Mouse (Mus musculus) limb, embryonic 13.5 days (tissue): Measurements from ENCODE around the gene 9930021J03Rik. TPM values are rescaled to one million over a fixed set of nuclear protein-coding genes. Genes with fewer than 3 reads are reported as not detected.

ENCODE experiments used
- ATAC-seq: fragments of 200-750 bp; cut with Nextera tagmentation; 2 replicates; pipeline ENCODE4 v1.8.0; 2017; ENCODE audit warnings: low read depth, moderate number of reproducible peaks, moderate TSS enrichment; ENCODE audit not compliant: low FRiP score
- H3K27ac ChIP-seq: fragments of 300-500 bp; sonication (generic); 2 replicates; pipeline ENCODE4 v1.5.1; 2015; ENCODE audit warnings: inconsistent platforms, mild to moderate bottlenecking, moderate library complexity
- H3K27me3 ChIP-seq: fragments of 300-500 bp; sonication (generic); 2 replicates; pipeline ENCODE4 v1.6.1; 2015; ENCODE audit warnings: mild to moderate bottlenecking, inconsistent platforms
- H3K36me3 ChIP-seq: fragments of 300-500 bp; sonication (generic); 2 replicates; pipeline ENCODE4 v1.6.1; 2015; ENCODE audit warnings: inconsistent platforms, mild to moderate bottlenecking, moderate library complexity
- H3K4me1 ChIP-seq: fragments of 300-500 bp; sonication (generic); 2 replicates; pipeline ENCODE4 v1.6.1; 2015; ENCODE audit warnings: inconsistent platforms
- H3K4me2 ChIP-seq: fragments of 300-500 bp; sonication (generic); replicated peaks from 2 replicates; pipeline ENCODE4 v1.6.1; 2015; ENCODE audit warnings: inconsistent platforms, mild to moderate bottlenecking, moderate library complexity
- H3K4me3 ChIP-seq: fragments of 300-500 bp; sonication (generic); 2 replicates; pipeline ENCODE4 v1.5.1; 2015; ENCODE audit warnings: moderate library complexity, mild to moderate bottlenecking, inconsistent platforms
- H3K9ac ChIP-seq: fragments of 300-500 bp; sonication (generic); 2 replicates; pipeline ENCODE4 v1.6.1; 2015; ENCODE audit warnings: mild to moderate bottlenecking, inconsistent platforms
- H3K9me3 ChIP-seq: fragments of 300-500 bp; sonication (generic); 2 replicates; pipeline ENCODE4 v1.6.1; 2016; ENCODE audit warnings: inconsistent platforms
- WGBS: fragments of 180-500 bp; shearing (Covaris S2); methylation state at CpG from one replicate; pipeline ENCODE4 v1.1.7; 2015; 5-methylcytosine and 5-hydroxymethylcytosine counted together
- polyA plus RNA-seq: library from polyadenylated mRNA; unstranded; fragments of >200 nt; fragmentation: Nextera tagmentation; extraction: Ambion mirVana; gene quantifications from 2 replicates; pipeline ENCODE4 v1.2.1, GENCODE M21; 2015

Gene 9930021J03Rik
- polyA plus RNA-seq, 1 experiment from 2014 or later = 5.7 TPM

DNA sequence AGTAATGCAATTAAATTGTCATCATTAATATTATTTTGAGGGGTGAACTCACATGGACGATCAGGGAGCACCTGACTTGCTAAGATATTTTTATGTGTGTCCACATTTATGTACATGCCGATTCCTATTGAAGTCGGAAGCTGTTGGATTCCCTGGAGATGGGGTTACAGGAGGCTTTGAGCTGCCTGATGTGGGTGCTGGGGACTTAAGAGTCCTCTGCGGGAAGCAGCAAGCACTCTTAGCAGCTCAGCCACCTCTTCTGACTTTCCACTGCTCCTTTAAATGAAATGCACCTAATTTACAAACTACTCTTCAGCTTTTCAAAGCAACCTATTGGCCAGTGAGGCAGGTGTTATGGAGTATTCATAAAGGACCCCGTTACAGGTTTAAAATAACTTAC is 97.3 kb downstream of the 9930021J03Rik start:
- no peak overlapping the region for H3K4me3 ChIP-seq
- H3K9ac ChIP-seq = no peak overlapping the region
- H3K36me3 ChIP-seq = no peaks in the 10 kb centered on the region
- H3K27ac ChIP-seq = no peak overlapping the region
- no peak for ATAC-seq
- H3K4me1 ChIP-seq = no peaks in the 10 kb centered on the region
- H3K9me3 ChIP-seq = no peaks in the 10 kb centered on the region
- H3K27me3 ChIP-seq = no peaks in the 10 kb centered on the region
- peak overlapping the region; percentile 44 for H3K4me2 ChIP-seq
- WGBS = 60% methylated on average over 5 of the region's 5 CpGs

DNA sequence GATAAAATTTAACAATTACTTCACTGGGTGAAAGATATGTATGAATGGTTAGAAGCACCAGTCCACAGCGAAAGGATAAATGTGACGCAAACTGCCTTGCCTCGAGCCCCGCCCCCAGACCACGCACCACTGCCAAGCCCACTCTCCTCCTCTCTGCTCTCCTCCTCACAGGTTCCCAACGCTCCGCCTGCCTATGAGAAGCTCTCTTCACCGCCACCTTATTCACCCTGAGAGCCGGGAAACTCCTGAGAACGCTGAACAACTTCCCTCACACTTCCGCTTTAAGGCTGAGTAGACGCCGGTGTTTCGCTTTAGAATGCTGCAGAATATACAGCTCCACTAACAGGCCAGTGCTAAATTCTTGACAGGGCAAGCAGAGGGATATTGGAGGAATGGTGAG is 97.8 kb downstream of the 9930021J03Rik start:
- H3K9ac ChIP-seq = no peak overlapping the region
- no peak overlapping the region for H3K27ac ChIP-seq
- no peaks in the 10 kb centered on the region for H3K9me3 ChIP-seq
- no peaks in the 10 kb centered on the region for H3K36me3 ChIP-seq
- WGBS = 54% methylated on average over 14 of the region's 14 CpGs
- ATAC-seq = no peak
- peak overlapping the region; percentile 44 for H3K4me2 ChIP-seq
- no peak overlapping the region; the same call in 1 of the 2 replicates for H3K4me3 ChIP-seq
- H3K27me3 ChIP-seq = no peaks in the 10 kb centered on the region
- H3K4me1 ChIP-seq = no peaks in the 10 kb centered on the region

DNA sequence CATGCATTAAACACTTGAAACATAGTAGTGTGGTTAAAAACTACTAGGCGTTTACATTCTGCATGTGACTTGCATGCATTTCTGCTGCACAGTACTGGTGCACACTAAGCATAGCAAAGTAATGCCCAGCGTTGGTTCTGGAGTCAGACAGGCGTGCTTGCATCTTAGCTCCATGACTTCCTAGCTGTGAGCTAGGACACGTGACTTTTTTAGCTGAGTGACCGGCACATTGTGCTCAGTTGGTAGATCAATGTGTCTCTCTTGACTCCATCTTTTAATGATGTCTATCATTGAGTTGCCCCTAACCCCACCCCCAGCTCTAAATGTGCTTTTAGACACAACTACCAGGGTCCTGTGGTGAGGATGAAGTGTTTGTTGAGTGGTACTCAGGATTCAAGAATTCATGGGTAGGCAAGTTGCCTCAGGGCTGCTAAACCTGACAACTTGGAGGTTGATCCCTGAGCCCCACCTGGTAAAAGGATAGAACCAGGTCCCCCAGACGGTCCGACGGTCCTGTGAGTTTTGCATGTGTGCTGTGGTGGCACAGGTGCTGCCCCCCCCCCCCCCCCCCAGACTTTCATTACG is 98.4 kb downstream of the 9930021J03Rik start:
- no peak overlapping the region for H3K27ac ChIP-seq
- H3K36me3 ChIP-seq = no peaks in the 10 kb centered on the region
- H3K27me3 ChIP-seq = no peaks in the 10 kb centered on the region
- no peak overlapping the region for H3K4me2 ChIP-seq
- no peak overlapping the region for H3K4me3 ChIP-seq
- ATAC-seq = no peak
- 89% methylated on average over 9 of the region's 9 CpGs for WGBS
- H3K4me1 ChIP-seq = no peaks in the 10 kb centered on the region
- H3K9me3 ChIP-seq = no peaks in the 10 kb centered on the region
- no peak overlapping the region for H3K9ac ChIP-seq

DNA sequence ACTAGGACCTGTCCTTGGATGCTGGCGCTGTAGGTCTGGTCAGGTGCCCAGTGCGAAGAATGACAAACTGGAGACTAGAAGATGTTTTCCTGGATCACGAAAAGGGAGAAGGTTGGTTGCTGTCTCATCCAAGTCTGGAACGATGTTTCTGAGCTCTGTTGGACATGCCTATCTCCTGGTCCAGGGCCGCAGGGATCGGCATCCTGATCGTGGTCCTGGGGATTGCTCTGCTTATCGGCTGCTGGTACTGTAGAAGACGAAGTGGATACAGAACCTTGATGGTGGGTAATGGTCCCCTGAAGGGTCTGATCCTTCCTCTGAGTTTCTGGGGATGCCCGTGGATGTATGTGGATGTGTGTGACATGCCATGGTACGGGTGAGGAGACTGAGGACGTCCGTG is 101.4 kb downstream of the 9930021J03Rik start:
- H3K4me2 ChIP-seq = no peak overlapping the region
- 93% methylated on average over 13 of the region's 13 CpGs for WGBS

DNA sequence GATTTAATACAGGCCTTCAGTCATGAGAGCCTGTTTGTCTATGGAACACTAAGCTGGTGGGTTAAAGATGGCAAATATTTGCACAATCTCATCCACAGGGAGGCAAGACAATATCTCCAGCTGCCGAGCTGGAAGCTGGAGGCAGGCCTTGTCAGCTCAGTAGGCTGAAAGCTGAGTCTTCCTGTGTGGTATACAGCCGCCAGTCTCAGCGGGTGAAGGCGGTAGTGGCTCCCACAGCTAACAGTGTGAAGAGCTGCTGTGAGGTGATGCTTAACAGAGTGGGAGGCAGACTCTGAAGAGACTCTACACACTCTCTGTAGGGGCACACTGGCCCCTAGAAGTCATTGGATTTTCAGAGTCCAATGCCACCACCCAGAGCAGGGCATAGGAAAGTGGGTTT is 104.1 kb downstream of the 9930021J03Rik start:
- H3K4me2 ChIP-seq = no peak overlapping the region
- peaks cover 11% of the 10 kb centered on the region for H3K4me1 ChIP-seq
- H3K4me3 ChIP-seq = no peak overlapping the region
- H3K27ac ChIP-seq = no peak overlapping the region
- no peaks in the 10 kb centered on the region for H3K27me3 ChIP-seq
- H3K36me3 ChIP-seq = no peaks in the 10 kb centered on the region
- no peaks in the 10 kb centered on the region for H3K9me3 ChIP-seq
- WGBS = 82% methylated on average over 4 of the region's 4 CpGs
- ATAC-seq = no peak
- H3K9ac ChIP-seq = no peak overlapping the region

More for the DNA sequence above, 101.4 kb downstream of the 9930021J03Rik start:
- Histone ChIP-seq H3K9me3 (no peaks in the 10 kb centered on the region), H3K36me3 (no peaks in the 10 kb centered on the region), H3K4me3 (no peak overlapping the region), H3K27me3 (no peaks in the 10 kb centered on the region), H3K4me1 (0 out of 2 replicates have a peak, but pooled peaks cover 6% of the 10 kb centered on the region), H3K9ac (no peak overlapping the region), H3K27ac (no peak overlapping the region)
- no peak for ATAC-seq

DNA sequence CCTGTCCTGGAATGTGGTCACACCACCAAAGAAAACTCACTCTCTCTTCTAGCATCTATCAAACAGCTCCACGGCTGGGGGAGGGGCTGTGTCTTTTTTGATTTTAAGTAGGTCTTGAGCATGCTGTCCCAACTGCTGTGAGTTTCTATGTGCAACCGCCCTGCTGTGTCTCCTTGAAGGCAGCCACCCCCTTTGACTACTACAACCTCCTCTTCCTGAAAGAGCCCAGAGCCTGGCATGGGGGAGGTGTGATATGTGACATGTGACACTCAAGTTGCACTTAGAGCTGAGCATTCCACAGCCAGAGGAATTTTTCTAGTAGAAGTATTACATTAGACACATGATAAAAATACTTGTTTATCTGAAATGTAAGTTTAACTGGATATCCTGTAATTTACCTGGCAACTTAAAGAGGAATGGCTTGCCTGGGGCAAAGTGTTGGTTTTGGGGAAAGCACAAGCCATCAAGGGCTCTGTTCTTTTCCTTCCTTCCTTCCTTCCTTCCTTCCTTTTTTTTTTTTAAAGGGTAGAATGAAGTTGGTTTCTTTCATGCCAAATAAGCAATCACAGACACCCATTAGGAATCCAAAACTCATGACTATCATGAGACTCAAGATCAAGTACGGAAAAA is 108.4 kb downstream of the 9930021J03Rik start, which contains the start of gene Mlana:
Gene Mlana, plus strand, starts transcription at position 580 of the 630 bp plus-strand sequence.
- H3K4me3 ChIP-seq = no peak within 1 kb of the TSS
- 49% methylated on average over 3 of the region's 3 CpGs for WGBS
- H3K27ac ChIP-seq = no peak within 1 kb of the TSS
- H3K9me3 ChIP-seq = no peaks in the 10 kb centered on the region
- no peak for ATAC-seq
- H3K36me3 ChIP-seq = no peaks in the 10 kb centered on the region
- no peak within 1 kb of the TSS for H3K4me2 ChIP-seq
- H3K4me1 ChIP-seq = peaks cover 11% of the 10 kb centered on the region
- no peaks in the 10 kb centered on the region for H3K27me3 ChIP-seq
- H3K9ac ChIP-seq = no peak within 1 kb of the TSS

DNA sequence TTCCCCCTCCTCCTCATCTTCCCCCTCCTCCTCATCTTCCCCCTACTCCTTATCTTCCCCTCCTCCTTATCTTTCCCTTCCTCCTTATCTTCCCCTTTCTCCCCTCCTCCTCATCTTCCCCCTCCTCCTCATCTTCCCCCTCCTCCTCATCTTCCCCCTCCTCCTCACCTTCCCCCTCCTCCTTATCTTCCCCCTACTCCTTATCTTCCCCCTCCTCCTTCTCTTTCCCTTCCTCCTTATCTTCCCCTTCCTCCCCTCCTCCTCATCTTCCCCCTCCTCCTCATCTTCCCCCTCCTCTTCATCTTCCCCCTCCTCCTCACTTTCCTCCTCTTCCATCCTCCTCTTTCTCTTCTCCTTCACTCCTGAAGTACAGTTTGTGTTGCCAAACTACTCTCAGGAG is 108.9 kb downstream of the 9930021J03Rik start:
- Histone ChIP-seq H3K4me1 (peaks cover 11% of the 10 kb centered on the region), H3K27me3 (no peaks in the 10 kb centered on the region), H3K9ac (no peak overlapping the region), H3K4me2 (no peak overlapping the region), H3K27ac (no peak overlapping the region), H3K36me3 (no peaks in the 10 kb centered on the region), H3K4me3 (no peak overlapping the region), H3K9me3 (no peaks in the 10 kb centered on the region)
- ATAC-seq = no peak

DNA sequence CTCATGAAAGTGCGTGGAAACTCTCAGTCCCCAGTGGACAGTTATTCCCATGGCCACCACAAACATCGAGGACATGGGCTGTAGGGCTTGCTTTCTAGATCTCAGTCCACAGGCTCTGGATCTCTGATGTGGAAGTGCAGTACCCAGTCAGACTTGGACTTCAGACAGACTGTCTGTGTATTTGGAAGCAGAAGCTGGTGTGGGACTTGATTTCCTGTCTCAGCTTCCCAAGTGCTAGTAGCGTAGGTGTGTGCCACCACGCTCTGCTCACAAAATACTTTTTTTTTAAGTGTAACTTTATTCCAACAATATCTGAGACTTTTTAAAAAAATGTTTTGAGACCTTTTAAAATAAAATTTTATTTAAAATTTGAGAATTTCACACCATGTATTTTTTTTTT is 109.5 kb downstream of the 9930021J03Rik start:
- 90% methylated on average over 4 of the region's 4 CpGs for WGBS
- H3K4me1 ChIP-seq = peaks cover 10% of the 10 kb centered on the region
- ATAC-seq = no peak

DNA sequence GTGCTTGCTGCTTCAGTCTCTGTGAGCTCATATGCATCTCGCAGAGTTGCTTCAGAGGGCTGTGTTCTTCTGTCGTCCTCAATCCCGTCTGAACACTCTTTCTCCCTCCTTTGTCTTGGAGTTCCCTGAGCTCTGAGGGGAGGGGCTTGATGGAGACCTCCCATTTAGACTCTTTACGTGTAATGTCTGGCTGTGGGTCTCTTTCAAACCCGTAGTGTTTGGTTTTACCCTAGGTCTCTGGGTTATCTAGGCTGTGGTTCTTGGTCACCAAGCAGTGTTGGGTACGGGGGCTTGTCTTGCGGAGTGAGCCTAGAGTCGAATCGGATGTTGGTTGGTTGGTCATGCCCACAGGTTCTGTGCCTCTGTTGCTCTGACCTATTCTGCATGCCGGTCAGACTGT is 110.7 kb downstream of the 9930021J03Rik start:
- H3K9ac ChIP-seq = no peak overlapping the region
- no peak overlapping the region for H3K27ac ChIP-seq
- no peak overlapping the region for H3K4me2 ChIP-seq
- H3K36me3 ChIP-seq = no peaks in the 10 kb centered on the region
- H3K9me3 ChIP-seq = no peaks in the 10 kb centered on the region
- H3K27me3 ChIP-seq = no peaks in the 10 kb centered on the region
- no peak for ATAC-seq
- no peak overlapping the region for H3K4me3 ChIP-seq
- WGBS = 84% methylated on average over 10 of the region's 10 CpGs
- H3K4me1 ChIP-seq = peaks cover 5% of the 10 kb centered on the region

More for the DNA sequence above, 109.5 kb downstream of the 9930021J03Rik start:
- Histone ChIP-seq H3K9ac (no peak overlapping the region), H3K27ac (no peak overlapping the region), H3K9me3 (no peaks in the 10 kb centered on the region), H3K27me3 (no peaks in the 10 kb centered on the region), H3K36me3 (no peaks in the 10 kb centered on the region), H3K4me2 (no peak overlapping the region), H3K4me3 (no peak overlapping the region)

DNA sequence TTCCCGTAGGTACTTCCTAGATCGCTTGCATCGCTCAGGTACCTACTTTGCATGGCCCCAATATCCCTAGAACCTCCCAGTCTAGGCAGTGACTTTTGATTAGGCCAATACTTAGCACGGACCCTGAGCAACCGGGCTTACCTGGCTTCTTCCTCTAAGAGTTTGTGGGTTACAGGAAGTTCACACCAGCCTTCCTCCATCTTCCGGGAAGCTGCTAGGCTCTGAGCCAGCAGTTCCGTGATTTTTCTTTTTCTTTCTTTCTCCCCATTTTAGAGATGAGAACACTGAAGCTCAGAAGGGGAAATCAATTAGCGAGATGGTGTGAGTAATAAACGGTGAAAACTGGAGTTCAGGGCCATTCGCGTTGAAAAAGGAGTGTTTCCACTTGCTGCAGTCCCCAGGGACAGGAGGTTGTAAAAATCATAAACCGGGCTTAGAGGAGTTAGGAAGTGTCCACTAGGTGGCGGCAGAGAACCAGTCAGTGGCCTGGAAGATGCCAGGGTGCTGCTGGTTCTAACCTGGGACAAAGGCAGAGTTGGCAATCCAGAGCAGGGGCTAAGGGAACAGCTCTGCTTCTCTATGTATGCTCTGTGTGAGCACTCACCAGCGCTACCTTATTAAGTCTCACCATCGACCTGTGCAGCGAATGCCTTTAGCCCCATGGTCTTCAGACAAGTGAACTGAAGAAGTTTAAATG is 121.8 kb downstream of the 9930021J03Rik start:
- H3K4me1 ChIP-seq = no peaks in the 10 kb centered on the region
- H3K36me3 ChIP-seq = no peaks in the 10 kb centered on the region
- ATAC-seq = no peak
- no peak overlapping the region for H3K27ac ChIP-seq
- no peak overlapping the region for H3K4me3 ChIP-seq
- H3K27me3 ChIP-seq = no peaks in the 10 kb centered on the region
- H3K9ac ChIP-seq = no peak overlapping the region
- peaks cover 10% of the 10 kb centered on the region for H3K9me3 ChIP-seq
- no peak overlapping the region for H3K4me2 ChIP-seq
- 45% methylated on average over 16 of the region's 16 CpGs for WGBS

DNA sequence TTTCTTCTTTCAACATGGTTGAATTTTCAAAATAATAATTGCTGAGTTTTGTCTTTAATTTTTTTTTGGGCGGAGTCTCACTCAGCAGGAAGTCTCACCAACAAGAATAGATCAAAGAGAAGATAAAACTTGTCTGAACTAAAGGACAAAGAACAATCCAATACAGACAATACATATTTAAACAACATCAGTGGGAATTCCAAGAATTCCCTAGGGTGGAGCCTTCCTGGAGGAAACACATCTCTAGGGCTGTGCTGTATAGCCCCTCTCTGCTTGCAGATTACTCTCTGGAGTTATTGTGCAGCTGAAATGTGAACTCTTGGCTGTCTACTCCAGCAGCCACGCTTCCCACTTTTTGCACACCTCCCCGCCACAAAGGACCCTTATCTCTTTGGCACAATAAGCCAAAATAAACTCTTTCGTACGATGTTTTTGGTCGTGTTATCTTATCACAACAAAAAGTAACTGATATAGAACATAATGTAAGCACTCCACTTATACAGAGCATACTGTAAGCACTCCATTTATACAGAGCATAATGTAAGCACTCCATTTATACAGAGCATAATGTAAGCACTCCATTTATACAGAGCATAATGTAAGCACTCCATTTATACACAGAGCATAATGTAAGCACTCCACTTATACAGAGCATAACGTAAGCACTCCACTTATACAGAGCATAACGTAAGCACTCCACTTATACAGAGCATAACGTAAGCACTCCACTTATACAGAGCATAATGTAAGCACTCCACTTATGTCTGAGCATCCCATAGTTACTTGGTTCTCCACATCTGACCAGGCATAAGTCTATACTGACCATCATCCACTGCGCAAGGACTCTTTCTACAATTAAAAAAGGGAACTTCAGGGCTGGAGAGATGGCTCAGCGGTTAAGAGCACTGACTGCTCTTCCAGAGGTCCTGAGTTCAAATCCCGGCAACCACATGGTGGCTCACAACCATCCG is 125.3 kb downstream of the 9930021J03Rik start:
- 93% methylated on average over 13 of the region's 13 CpGs for whole genome bisulfite sequencing
- no peak overlapping the region for H3K27ac ChIP-seq
- no peak overlapping the region for H3K4me2 ChIP-seq
- H3K9ac ChIP-seq = no peak overlapping the region
- H3K4me3 ChIP-seq = no peak overlapping the region
- no peaks in the 10 kb centered on the region for H3K27me3 ChIP-seq
- no peak for ATAC-seq
- no peaks in the 10 kb centered on the region for H3K4me1 ChIP-seq
- no peaks in the 10 kb centered on the region for H3K36me3 ChIP-seq
- H3K9me3 ChIP-seq = peaks cover 10% of the 10 kb centered on the region
